Mouse (Mus musculus) G1E (cell line): ENCODE measurements around the gene Ptprm. TPM values are rescaled to one million over a fixed set of nuclear protein-coding genes. Genes with fewer than 3 reads are reported as not detected.

Source experiments
- ATAC-seq: 2 replicates; pipeline ENCODE4 v1.8.0; 2016; ENCODE audit warnings: mild to moderate bottlenecking; ENCODE audit not compliant: insufficient number of reproducible peaks, poor library complexity, low FRiP score, severe bottlenecking; ENCODE audit errors: extremely low read depth
- DNase-seq: peaks from one replicate; pipeline ENCODE4 v3.0.0; 2012; ENCODE audit warnings: low spot score
- H3K27me3 ChIP-seq: 2 replicates; pipeline ENCODE4 v1.6.1; 2012; ENCODE audit warnings: mild to moderate bottlenecking, low read length, inconsistent platforms; ENCODE audit not compliant: insufficient read depth
- H3K36me3 ChIP-seq: replicated peaks from 2 replicates; pipeline ENCODE3; 2012; ENCODE audit warnings: mild to moderate bottlenecking, inconsistent platforms
- H3K4me1 ChIP-seq: 2 replicates; pipeline ENCODE4 v1.6.1; 2012; ENCODE audit warnings: low read depth, low read length, inconsistent platforms, mixed read lengths; ENCODE audit not compliant: insufficient read depth
- H3K4me3 ChIP-seq: 2 replicates; pipeline ENCODE4 v1.5.1; 2012; ENCODE audit warnings: low read depth, mild to moderate bottlenecking, inconsistent platforms, low read length, moderate library complexity, mixed read lengths
- H3K9me3 ChIP-seq: replicated peaks from 2 replicates; pipeline ENCODE4 v1.6.1; 2012; ENCODE audit warnings: inconsistent platforms
- CTCF ChIP-seq: IDR thresholded peaks from 2 replicates; pipeline ENCODE4 v1.5.1; 2012; ENCODE audit warnings: low read depth, low read length, inconsistent platforms, mixed read lengths
- GATA1 ChIP-seq: IDR thresholded peaks from 2 replicates; pipeline ENCODE4 v1.6.1; 2012; ENCODE audit warnings: borderline replicate concordance, low read length, inconsistent platforms, mixed read lengths
- GATA2 ChIP-seq: IDR thresholded peaks from 2 replicates; pipeline ENCODE4 v1.6.1; 2012; ENCODE audit warnings: low read depth, low read length, inconsistent platforms, borderline replicate concordance
- POLR2AphosphoS5 ChIP-seq: IDR thresholded peaks from 2 replicates; pipeline ENCODE4 v1.6.1; 2012; ENCODE audit warnings: low read depth, low read length, inconsistent platforms; ENCODE audit not compliant: insufficient replicate concordance
- TAL1 ChIP-seq: conservative IDR thresholded peaks from 2 replicates; pipeline ENCODE4 v1.6.1; 2012; ENCODE audit warnings: low read depth, low read length, inconsistent platforms, mixed read lengths
- polyA plus RNA-seq: library from polyadenylated mRNA; stranded (reverse); fragments of >175 nt; gene quantifications from 2 replicates; pipeline ENCODE4 v1.2.3, GENCODE M21; 2012
- total RNA-seq, 2 experiments: library from RNA; stranded (forward) in 1 of 2; stranded (reverse) in 1 of 2; fragments of 200-1000 nt in 1 of 2; fragments of >200 nt in 1 of 2; fragmentation: Nextera tagmentation in 1 of 2; gene quantifications; 2 replicates each; pipeline ENCODE4 v1.2.3; 2014 to 2017

Gene Ptprm
- total and polyA plus RNA-seq, 3 experiments = 0.27 TPM; not detected in 2

DNA sequence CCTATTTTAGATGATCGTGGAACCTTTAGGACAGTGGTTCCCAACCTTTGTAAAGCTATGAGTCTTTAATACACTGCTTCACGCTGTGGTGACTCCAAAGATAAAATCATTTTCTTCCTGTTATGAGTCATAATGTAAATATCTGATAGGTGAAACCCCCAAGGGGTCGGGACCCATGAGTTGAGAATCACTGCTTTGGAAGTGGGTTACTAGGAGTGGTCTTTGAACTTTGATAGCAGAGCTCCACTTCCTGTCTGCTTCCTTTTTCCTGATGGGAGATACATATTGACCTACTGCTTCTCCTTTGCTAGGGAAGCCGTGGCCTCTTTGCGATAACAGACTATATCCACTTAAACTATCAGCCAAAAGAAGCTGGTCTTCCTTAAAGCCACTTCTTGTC lies 27.4 kb upstream of the Ptprm start:
- ATAC-seq = no peak
- TF ChIP-seq TAL1 (no peak), POLR2AphosphoS5 (no peak), GATA2 (no peak), CTCF (no peak), GATA1 (no peak)
- Histone ChIP-seq H3K4me3 (no peak overlapping the region), H3K36me3 (no peaks in the 10 kb centered on the region), H3K4me1 (no peaks in the 10 kb centered on the region), H3K9me3 (peaks cover 40% of the 10 kb centered on the region), H3K27me3 (no peaks in the 10 kb centered on the region)
- DNase-seq = no peak

DNA sequence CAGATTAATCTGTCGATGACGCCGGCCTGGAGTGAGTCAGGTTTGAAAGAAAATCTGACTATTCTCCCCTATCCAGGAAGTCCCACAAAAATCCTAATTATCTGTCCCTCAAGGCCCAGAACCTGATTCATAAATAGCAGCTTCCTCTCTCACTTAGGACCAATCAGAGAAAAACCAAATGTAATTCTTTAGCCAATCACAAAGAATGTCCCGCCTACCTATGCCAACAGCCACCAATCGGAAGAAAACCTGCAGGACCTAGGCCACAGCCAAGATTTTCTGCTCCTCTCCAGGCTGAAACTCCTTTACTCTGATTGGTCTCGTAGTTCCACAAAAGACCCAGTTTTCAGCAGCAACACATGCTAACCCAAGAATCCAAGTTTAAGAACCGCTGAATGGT lies 13.6 kb upstream of the Ptprm start:
- no peaks in the 10 kb centered on the region for H3K4me1 ChIP-seq
- DNase-seq (no peak), ATAC-seq (no peak)
- H3K4me3 ChIP-seq = no peak overlapping the region
- H3K9me3 ChIP-seq = peaks cover 54% of the 10 kb centered on the region
- H3K27me3 ChIP-seq = no peaks in the 10 kb centered on the region
- H3K36me3 ChIP-seq = no peaks in the 10 kb centered on the region
- TF ChIP-seq GATA1 = no peak
- no peak for TF ChIP-seq CTCF
- no peak for TF ChIP-seq GATA2

DNA sequence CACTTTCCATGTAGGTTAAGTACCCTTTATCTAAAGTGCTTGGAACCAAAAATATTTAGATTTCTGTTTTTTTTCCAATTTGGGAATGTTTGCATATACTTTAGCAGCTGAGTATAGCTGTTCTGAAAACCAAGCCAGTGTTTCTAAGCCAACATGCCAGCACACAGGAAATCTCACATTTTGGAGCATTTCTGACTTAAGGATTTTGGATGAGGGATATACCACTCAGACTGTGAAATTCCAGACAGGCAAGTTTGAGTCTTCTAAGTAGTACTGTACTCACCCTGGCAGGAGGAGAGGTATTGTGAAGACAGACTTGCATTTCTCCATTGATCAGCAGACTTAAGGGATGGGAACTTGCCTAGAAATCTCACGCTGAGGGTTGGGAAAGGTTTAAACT lies 10.2 kb upstream of the Ptprm start:
- H3K4me1 ChIP-seq = no peaks in the 10 kb centered on the region
- H3K36me3 ChIP-seq = no peaks in the 10 kb centered on the region
- peaks cover 48% of the 10 kb centered on the region for H3K9me3 ChIP-seq
- ATAC-seq (no peak), DNase-seq (no peak)
- H3K27me3 ChIP-seq = no peaks in the 10 kb centered on the region
- H3K4me3 ChIP-seq = no peak overlapping the region
- no peak for TF ChIP-seq CTCF
- no peak for TF ChIP-seq GATA2
- no peak for TF ChIP-seq GATA1

- DNase-seq (no peak), ATAC-seq (no peak)
- Histone ChIP-seq H3K9me3 (peaks cover 54% of the 10 kb centered on the region), H3K36me3 (no peaks in the 10 kb centered on the region), H3K4me1 (no peaks in the 10 kb centered on the region), H3K4me3 (no peak overlapping the region), H3K27me3 (no peaks in the 10 kb centered on the region)
- no peak for TF ChIP-seq GATA2
- no peak for TF ChIP-seq POLR2AphosphoS5
- TF ChIP-seq TAL1 = no peak
- no peak for TF ChIP-seq CTCF
- TF ChIP-seq GATA1 = no peak
Observed at GRCm38 (mm10) chr17:67363377-67364070, 9.3 kb upstream of the Ptprm start.

- Histone ChIP-seq H3K4me1 (no peaks in the 10 kb centered on the region), H3K27me3 (no peaks in the 10 kb centered on the region), H3K9me3 (peaks cover 63% of the 10 kb centered on the region), H3K36me3 (no peaks in the 10 kb centered on the region), H3K4me3 (no peak overlapping the region)
- DNase-seq = no peak
- no peak for TF ChIP-seq POLR2AphosphoS5
- no peak for TF ChIP-seq GATA2
- no peak for TF ChIP-seq TAL1
- TF ChIP-seq CTCF = no peak
- no peak for ATAC-seq
Observed at GRCm38 (mm10) chr17:67362131-67362530, 7.9 kb upstream of the Ptprm start.

- H3K4me3 ChIP-seq = no peak overlapping the region
- H3K27me3 ChIP-seq = no peaks in the 10 kb centered on the region
- DNase-seq (no peak), ATAC-seq (no peak)
- H3K36me3 ChIP-seq = no peaks in the 10 kb centered on the region
- no peaks in the 10 kb centered on the region for H3K4me1 ChIP-seq
- peaks cover 64% of the 10 kb centered on the region for H3K9me3 ChIP-seq
- TF ChIP-seq CTCF = no peak
- TF ChIP-seq POLR2AphosphoS5 = no peak
- TF ChIP-seq TAL1 = no peak
- TF ChIP-seq GATA1 = no peak
- TF ChIP-seq GATA2 = no peak
Observed at GRCm38 (mm10) chr17:67360606-67361005, 6.3 kb upstream of the Ptprm start.

- no peak for TF ChIP-seq CTCF
- no peak for TF ChIP-seq POLR2AphosphoS5
- no peak for TF ChIP-seq TAL1
- no peak for TF ChIP-seq GATA1
- TF ChIP-seq GATA2 = no peak
- Histone ChIP-seq H3K9me3 (peaks cover 63% of the 10 kb centered on the region), H3K4me3 (no peak overlapping the region), H3K36me3 (no peaks in the 10 kb centered on the region), H3K27me3 (no peaks in the 10 kb centered on the region), H3K4me1 (no peaks in the 10 kb centered on the region)
- DNase-seq = no peak
- ATAC-seq = no peak
Observed at GRCm38 (mm10) chr17:67359578-67359977, 5.3 kb upstream of the Ptprm start.
